Comparison of ENCODE assay signal across 26 mouse cellular contexts in the genomic region with DNA sequence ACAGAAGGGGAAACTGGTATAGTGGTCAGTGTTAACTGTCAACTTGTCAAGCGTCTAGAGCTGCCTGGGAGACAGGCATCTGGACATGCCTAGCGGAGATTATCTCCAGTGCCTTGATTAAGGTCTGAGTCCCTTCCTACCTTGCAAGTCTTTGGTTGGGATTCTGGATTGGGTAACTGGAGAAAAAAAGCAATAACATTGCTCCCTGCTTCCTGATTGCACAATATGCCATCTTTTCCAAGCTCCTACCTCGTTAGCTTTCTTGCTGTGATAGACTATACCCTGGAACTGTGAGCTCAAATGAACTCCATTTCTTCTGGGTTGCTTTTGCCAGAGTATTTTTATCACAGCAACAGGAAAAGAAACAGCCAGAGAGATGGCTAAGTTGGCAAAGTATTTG.
"Had no signal": no experiment of that assay in that cellular context is flagged by ENCODE, and none has a peak within 500 bp of the region (broad histone marks: within the 10 kb centered on the region; RNA-seq: fewer than 3 reads in every experiment).

No protein-coding gene starts in this region.

- H3K27me3 ChIP-seq: heart, embryonic 13.5 days; heart, embryonic 15.5 days; intestine, embryonic 15.5 days; limb, embryonic 13.5 days; limb, embryonic 15.5 days; liver, embryonic 12.5 days had no signal

- H3K9ac ChIP-seq: heart, embryonic 13.5 days; heart, embryonic 15.5 days; hindbrain, embryonic 14.5 days; intestine, embryonic 15.5 days; limb, embryonic 13.5 days; limb, embryonic 15.5 days; liver, embryonic 12.5 days; liver, embryonic 14.5 days had no signal

- H3K36me3 ChIP-seq: heart, embryonic 13.5 days; intestine, embryonic 15.5 days; limb, embryonic 15.5 days; liver, embryonic 12.5 days had no signal

- H3K4me1 ChIP-seq: intestine, embryonic 15.5 days; limb, embryonic 13.5 days; limb, embryonic 15.5 days had no signal

- ATAC-seq: hindbrain, embryonic 16.5 days; inflammation-experienced regulatory T-cells, adult 6 months; intestine, embryonic 15.5 days; intestine, postnatal 0 days; liver, embryonic 12.5 days had no signal

- H3K9me3 ChIP-seq: heart, embryonic 13.5 days; heart, embryonic 15.5 days; intestine, embryonic 15.5 days; limb, embryonic 13.5 days; limb, embryonic 15.5 days; liver, embryonic 12.5 days had no signal

- H3K27ac ChIP-seq: heart, adult 2 months; heart, embryonic 13.5 days; heart, embryonic 15.5 days; hindbrain, embryonic 14.5 days; intestine, embryonic 15.5 days; layer of hippocampus, adult 2 months; limb, embryonic 13.5 days; limb, embryonic 15.5 days; liver, embryonic 12.5 days; liver, embryonic 14.5 days had no signal

- H3K4me3 ChIP-seq: heart, adult 2 months; heart, embryonic 13.5 days; heart, embryonic 15.5 days; intestine, embryonic 15.5 days; layer of hippocampus, adult 2 months; limb, embryonic 13.5 days; limb, embryonic 15.5 days; liver, embryonic 12.5 days had no signal

- DNase-seq: gastrocnemius, postnatal 14 days; gastrocnemius, postnatal 36 days; heart, adult 11 months; heart, adult 2 months; heart, postnatal 14 days; heart, postnatal 36 days; kidney, adult 18-20 months; kidney, adult 8-10 months; kidney, postnatal 10 days; kidney, postnatal 25 days; kidney, postnatal 4 days; layer of hippocampus, postnatal 36 days; left cerebral cortex, postnatal 4 days had no signal

- H3K4me2 ChIP-seq: heart, embryonic 11.5 days; heart, embryonic 13.5 days; heart, embryonic 15.5 days; hindbrain, embryonic 14.5 days; intestine, embryonic 15.5 days; limb, embryonic 13.5 days; limb, embryonic 15.5 days; liver, embryonic 12.5 days had no signal
